Mouse (Mus musculus) ES-E14 (cell line): ENCODE data around the gene Cemip.

Source experiments
- CHD2 ChIP-seq: IDR thresholded peaks from 2 replicates; pipeline ENCODE4 v1.6.1; 2014; ENCODE audit warnings: mild to moderate bottlenecking, low read depth, low read length, inconsistent platforms
- MAFK ChIP-seq: IDR thresholded peaks from 2 replicates; pipeline ENCODE4 v1.6.1; 2014; ENCODE audit warnings: mild to moderate bottlenecking, low read depth, low read length, inconsistent platforms; ENCODE audit not compliant: insufficient read depth

DNA sequence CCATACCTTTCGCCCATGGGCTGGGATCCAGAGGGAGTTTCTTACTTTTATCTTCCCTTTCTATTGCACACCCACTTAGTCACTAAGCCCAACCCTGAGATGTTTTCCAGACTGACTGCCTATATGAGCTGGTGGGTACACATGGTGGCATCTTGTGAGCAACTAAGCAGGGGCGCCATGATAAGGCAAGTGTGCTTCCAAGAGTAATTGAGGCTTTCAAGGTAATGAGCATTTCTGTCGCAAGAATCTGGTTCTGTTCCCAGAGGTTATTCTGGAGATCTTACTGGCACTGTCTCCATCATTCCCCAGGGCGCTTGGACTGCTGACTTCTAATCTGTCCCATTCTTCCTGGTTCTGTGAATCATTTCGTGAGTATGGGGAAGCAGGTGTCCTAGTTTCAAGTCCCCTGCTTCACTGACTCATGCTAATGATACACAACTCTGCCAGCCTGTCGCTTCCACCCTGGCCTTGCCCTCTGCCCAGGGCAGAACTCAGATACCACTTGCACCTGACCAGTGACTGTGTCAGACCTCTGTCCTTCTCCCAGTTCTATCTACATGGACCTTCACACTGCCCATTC, 31.3 kb upstream of the Cemip start:
- TF ChIP-seq MAFK, result no peak
- TF ChIP-seq CHD2, result no peak
